Mouse (Mus musculus): ENCODE measurements around the gene Il10rb. TPM values are rescaled to one million over a fixed set of nuclear protein-coding genes. Genes with fewer than 3 reads are reported as not detected.

Gene Il10rb
- 7.9 TPM for polyA plus RNA-seq (2014; fragmentation: Illumina TruSeq; extraction: RNeasy Lipid Tissue Mini Kit (QIAGEN cat#74804); ENCODE audit: low read depth, low replicate concordance)

DNA sequence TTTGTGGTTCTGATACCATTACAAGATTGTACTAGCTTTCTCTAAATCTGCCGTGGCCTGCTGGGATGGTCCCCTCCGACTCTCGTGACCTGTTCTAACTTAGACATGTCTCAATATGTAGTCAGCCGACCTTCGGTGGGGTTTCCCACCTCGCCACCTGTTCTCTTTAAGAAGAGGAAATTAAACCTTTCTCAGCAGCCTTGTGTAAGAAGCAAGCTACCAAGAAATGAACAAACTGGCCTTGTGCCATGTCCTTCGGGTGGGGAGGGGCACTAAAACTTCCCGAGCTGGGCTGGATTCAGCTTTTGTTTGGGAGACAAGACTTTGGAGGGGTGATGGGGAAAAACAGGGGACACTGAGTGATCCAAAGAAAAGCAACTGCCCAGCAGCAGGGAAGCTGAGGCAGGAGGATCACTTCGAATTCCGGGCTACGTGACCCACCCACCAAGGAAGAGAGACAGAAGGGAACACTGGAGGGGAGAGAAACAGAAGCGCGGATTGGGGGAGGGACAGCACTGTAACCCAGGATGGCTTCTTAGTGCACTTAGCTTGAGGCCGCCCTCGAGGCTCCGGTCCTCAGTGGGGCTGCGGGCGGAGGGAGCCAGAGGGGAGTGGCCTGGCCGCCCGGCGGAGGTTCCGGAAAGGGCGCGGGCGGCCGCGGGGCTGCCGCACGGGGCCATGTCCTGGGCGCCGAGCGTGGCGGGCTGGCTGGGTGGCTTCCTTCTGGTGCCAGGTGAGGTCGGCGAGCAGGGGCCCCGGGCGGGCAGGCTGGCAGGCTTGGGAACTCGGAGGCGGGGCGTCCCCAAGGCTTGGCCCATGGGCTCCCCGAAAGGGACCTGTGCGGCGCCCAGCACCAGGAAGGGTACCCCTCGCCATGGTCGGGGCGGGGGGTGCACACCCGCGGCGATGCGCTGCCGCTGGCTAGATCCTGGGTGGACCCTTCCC, at the start of gene Il10rb:
Gene Il10rb (plus strand): TSS at position 525 of the 945 bp plus-strand sequence.

DNA sequence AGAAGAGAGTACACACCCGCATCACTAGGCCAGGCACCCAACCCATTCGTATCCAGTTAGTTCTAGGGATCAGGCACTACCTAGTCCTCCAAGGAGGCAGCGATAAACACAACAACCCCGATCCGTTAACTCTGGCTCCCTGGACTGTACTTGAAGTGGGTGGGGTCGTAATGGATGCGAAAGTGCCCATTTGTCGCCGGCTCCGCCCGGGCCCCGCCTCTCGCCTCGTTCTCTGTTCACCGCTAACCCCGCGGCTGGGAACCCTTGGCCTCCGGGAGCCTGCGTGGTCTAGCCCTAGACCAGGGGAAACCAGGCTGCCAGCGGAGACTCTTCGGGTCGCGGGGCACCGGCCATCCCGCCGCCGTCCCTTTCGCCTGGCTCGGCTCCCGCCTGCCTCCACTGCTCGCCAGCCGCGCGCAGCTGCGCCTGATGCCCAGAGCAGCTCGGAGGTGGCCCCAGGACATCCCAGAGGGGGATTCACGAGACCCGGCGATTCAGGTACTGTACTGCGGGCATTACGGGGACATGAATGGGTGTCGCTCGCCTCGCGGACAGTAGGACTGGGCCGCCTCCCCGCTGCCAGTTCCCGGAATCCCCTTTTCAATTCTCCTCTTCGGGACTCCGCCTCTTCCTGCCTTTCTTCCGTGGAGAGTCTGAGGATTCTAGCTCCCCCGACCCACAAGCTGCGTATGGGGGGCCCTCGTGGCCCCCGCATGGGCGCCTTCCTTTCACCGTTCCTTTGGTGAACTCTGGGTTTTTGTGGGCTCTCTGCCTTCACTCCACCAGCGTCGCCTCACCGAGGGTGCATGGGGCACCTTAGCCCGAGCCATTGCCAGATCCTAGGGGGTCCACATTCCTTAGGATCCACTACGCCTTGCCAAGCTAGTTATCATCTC, 33.1 kb upstream of the Il10rb start, which contains the start of gene Ifnar2:
Gene Ifnar2 (plus strand): TSS at position 207 of the 896 bp plus-strand sequence.

DNA sequence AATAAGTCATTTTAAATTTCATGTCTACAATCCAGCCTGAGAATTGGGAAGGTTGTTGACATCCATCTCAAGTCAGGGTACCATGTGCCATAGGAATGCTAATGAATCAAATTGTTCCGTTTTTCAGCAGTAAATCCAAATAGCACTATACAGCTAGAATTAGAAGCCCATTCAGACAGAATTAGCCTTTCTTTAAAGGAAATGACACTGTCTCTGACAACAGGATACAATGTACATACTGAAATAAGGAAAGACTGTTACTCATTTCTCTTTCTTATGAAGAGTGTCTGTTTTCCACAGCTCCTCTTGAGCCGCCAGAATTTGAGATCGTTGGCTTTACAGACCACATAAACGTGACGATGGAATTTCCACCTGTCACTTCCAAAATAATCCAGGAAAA, 14.5 kb upstream of the Il10rb start, which contains the start of gene Gm21970:
Gene Gm21970 (plus strand): TSS at position 301 of the 400 bp plus-strand sequence.

Other genes with a start within 250 kb of the Il10rb start
- not detected for gene Olig2, start 180.7 kb upstream of the Il10rb start, polyA plus RNA-seq (2014; fragmentation: Illumina TruSeq; extraction: RNeasy Lipid Tissue Mini Kit (QIAGEN cat#74804); ENCODE audit: low read depth, low replicate concordance)
- gene Olig1, start 136.4 kb upstream of the Il10rb start, polyA plus RNA-seq (2014; fragmentation: Illumina TruSeq; extraction: RNeasy Lipid Tissue Mini Kit (QIAGEN cat#74804); ENCODE audit: low read depth, low replicate concordance), result 0.53 TPM
- gene Ifnar2, start 33.4 kb upstream of the Il10rb start, polyA plus RNA-seq (2014; fragmentation: Illumina TruSeq; extraction: RNeasy Lipid Tissue Mini Kit (QIAGEN cat#74804); ENCODE audit: low read depth, low replicate concordance), result 135 TPM
- 0.90 TPM for gene Gm21970, start 14.4 kb upstream of the Il10rb start, polyA plus RNA-seq (2014; fragmentation: Illumina TruSeq; extraction: RNeasy Lipid Tissue Mini Kit (QIAGEN cat#74804); ENCODE audit: low read depth, low replicate concordance)
- gene Ifnar1, start 79.1 kb downstream of the Il10rb start, polyA plus RNA-seq (2014; fragmentation: Illumina TruSeq; extraction: RNeasy Lipid Tissue Mini Kit (QIAGEN cat#74804); ENCODE audit: low read depth, low replicate concordance), result 39.1 TPM
- gene Ifngr2, start 140.9 kb downstream of the Il10rb start, polyA plus RNA-seq (2014; fragmentation: Illumina TruSeq; extraction: RNeasy Lipid Tissue Mini Kit (QIAGEN cat#74804); ENCODE audit: low read depth, low replicate concordance), result 7.8 TPM
- gene Tmem50b, start 191.6 kb downstream of the Il10rb start, polyA plus RNA-seq (2014; fragmentation: Illumina TruSeq; extraction: RNeasy Lipid Tissue Mini Kit (QIAGEN cat#74804); ENCODE audit: low read depth, low replicate concordance), result 5.9 TPM
- gene Dnajc28, start 212.9 kb downstream of the Il10rb start, polyA plus RNA-seq (2014; fragmentation: Illumina TruSeq; extraction: RNeasy Lipid Tissue Mini Kit (QIAGEN cat#74804); ENCODE audit: low read depth, low replicate concordance), result 13.2 TPM
- gene Gart, start 240.8 kb downstream of the Il10rb start, polyA plus RNA-seq (2014; fragmentation: Illumina TruSeq; extraction: RNeasy Lipid Tissue Mini Kit (QIAGEN cat#74804); ENCODE audit: low read depth, low replicate concordance), result 7.3 TPM
- 189 TPM for gene Son, start 241.3 kb downstream of the Il10rb start, polyA plus RNA-seq (2014; fragmentation: Illumina TruSeq; extraction: RNeasy Lipid Tissue Mini Kit (QIAGEN cat#74804); ENCODE audit: low read depth, low replicate concordance)

Measured in liver, adult 10 weeks (tissue).